Mouse (Mus musculus): ENCODE results near the gene Fanca. TPM values are rescaled to one million over a fixed set of nuclear protein-coding genes. Genes with fewer than 3 reads are reported as not detected.

Gene Fanca
- total and polyA plus RNA-seq, 3 experiments = 21.9 to 57.8 (median 39.2) TPM

DNA sequence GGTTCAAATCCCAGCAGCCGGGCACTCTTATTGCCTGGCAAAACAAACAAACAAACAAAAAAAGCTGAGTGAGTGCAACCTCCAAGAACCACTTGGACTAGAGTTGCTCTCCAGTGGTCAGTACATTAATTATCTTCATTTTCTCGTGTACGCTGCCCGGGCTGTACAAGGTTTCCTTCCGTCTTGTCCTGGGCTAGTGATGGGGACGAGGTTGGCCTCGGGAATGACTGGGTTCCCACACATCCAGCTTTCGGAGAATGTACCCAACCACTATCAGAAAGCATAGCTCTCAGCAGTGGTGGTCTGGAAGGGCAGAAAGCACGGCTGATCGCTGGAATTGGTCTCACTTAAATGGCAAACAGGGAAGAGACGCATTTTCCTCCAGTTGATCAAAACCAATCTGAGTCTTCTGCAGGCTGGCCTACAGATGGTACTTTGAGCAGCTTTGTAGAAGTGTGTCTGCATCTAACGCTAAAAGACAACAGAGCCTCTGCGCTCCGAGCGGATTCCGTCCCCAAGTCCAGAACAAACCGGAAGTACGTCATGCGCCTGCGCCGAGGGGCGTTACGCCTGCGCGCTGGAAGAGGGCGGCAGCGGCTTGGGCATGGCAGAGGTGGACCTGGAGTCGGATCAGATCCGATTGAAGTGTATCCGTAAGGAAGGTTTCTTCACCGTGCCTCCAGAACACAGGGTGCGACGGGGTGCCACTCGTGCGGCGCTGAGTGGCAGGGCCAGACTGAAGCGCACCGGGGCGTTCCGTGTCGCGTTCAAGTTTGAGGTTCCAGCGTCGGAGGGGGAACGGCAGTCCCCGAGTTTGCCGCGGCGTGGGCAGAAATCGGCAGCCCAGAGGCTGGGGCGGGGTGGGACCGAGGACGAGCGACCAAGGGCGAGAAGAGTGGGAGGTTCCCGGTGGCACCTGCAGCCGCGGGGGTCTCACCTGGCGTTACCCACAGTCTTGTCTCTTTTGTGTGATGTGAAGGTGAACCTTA is 93.8 kb downstream of the Fanca start, which contains the start of gene Cdk10 (continued):
- no peak for TF ChIP-seq RCOR1 (conservative IDR thresholded peaks at IDR 0.05; ENCODE audit: low read depth, low read length)

DNA sequence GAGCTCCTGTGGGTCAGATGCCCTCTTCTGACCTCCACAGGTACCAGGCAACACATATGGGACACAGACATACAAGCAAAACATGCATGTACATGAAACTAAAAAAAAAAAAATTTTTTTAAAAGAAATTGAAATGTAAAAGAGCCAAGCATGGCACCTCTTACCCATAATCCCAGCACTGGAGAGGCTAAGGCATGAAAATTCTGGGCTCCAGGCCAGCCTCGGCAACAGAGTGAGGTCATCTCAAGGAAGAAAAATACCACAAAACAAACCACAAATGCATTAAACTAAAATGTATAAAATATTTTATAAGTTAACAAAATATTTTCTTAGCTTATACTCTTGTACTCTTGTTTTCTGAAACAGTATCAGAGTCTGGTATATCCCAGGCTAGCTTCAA is 97.5 kb downstream of the Fanca start:
- DNase-seq (ENCODE audit: extremely low read depth) = no peak
- no peak overlapping the region for H3K4me2 ChIP-seq (ENCODE audit: insufficient read depth, low read depth, poor library complexity, severe bottlenecking)
- H3K79me2 ChIP-seq (replicated peaks; ENCODE audit: control insufficient read depth, extremely low read depth, insufficient read depth, poor library complexity, severe bottlenecking) = no peaks in the 10 kb centered on the region
- in situ Hi-C loops (cut with MboI; ENCODE audit: low pct_ligation_motif_present, low pct_unique_long_range_greater_than_20kb, low sequenced_read_pairs) (no loop called here), dilution Hi-C loops (cut with MboI; ENCODE audit: extremely low pct_ligation_motif_present, extremely low pct_unique_long_range_greater_than_20kb, low sequenced_read_pairs) (no loop called here)
- H3K27me3 ChIP-seq (replicated peaks) = no peaks in the 10 kb centered on the region
- H3K9ac ChIP-seq (ENCODE audit: insufficient read depth, low read depth) = no peak overlapping the region
- H3K36me3 ChIP-seq (replicated peaks in 1 of 2; ENCODE audit: control insufficient read depth in 1 of 2, insufficient read depth in 1 of 2, low read length in 1 of 2) = peaks cover 0 to 1% of the 10 kb centered on the region in 2 experiments
- H3K9me3 ChIP-seq (replicated peaks; ENCODE audit: low read length) = no peaks in the 10 kb centered on the region
- H3K4me1 ChIP-seq (ENCODE audit: control insufficient read depth in 1 of 2, insufficient read depth in 2 of 2) = peaks cover 0 to 15% of the 10 kb centered on the region in 2 experiments; a peak in 2 of 4 replicates
- H3K27ac ChIP-seq (ENCODE audit: insufficient read depth, low read depth) = no peak overlapping the region
- no peak overlapping the region for H3K4me3 ChIP-seq (replicated peaks in 1 of 3; ENCODE audit: low read depth in 2 of 3, low read length in 2 of 3, poor library complexity in 1 of 3)
- TF ChIP-seq JUN (IDR thresholded peaks at IDR 0.05; ENCODE audit: insufficient read depth, low read depth, low read length) (no peak), HCFC1 (IDR thresholded peaks at IDR 0.05; ENCODE audit: low read depth, low read length) (no peak), GABPA (IDR thresholded peaks at IDR 0.05; ENCODE audit: insufficient replicate concordance, low read depth, low read length) (no peak), MYC (IDR thresholded peaks at IDR 0.05; ENCODE audit: low read depth, low read length) (no peak), RAD21 (IDR thresholded peaks at IDR 0.05; ENCODE audit: low read depth, low read length) (no peak), ETS1 (conservative IDR thresholded peaks at IDR 0.05; ENCODE audit: low read depth, low read length) (no peak), NRF1 (IDR thresholded peaks at IDR 0.05; ENCODE audit: low read depth, low read length) (no peak)

Other genes with a start within 250 kb of the Fanca start
- 3,361 and 3,721 TPM in 2 replicates for gene Rpl13, start 216.2 kb downstream of the Fanca start, total RNA-seq (2012; rRNA removed)
- gene Rpl13, start 216.2 kb downstream of the Fanca start, total RNA-seq (2014; rRNA removed) = 2,646 and 2,709 TPM in 2 replicates
- gene Rpl13, start 216.2 kb downstream of the Fanca start, polyA plus RNA-seq (2012; ENCODE audit: insufficient read length, low read depth) = 973 and 1,610 TPM in 2 replicates
- gene Cpne7, start 201.2 kb downstream of the Fanca start, total RNA-seq (2012; rRNA removed) = 0.08 TPM in 1 of 2 replicates, not detected in the other
- gene Cpne7, start 201.2 kb downstream of the Fanca start, total RNA-seq (2014; rRNA removed) = not detected in 2 replicates
- gene Cpne7, start 201.2 kb downstream of the Fanca start, polyA plus RNA-seq (2012; ENCODE audit: insufficient read length, low read depth) = not detected in 2 replicates
- 0.25 and 0.68 TPM in 2 replicates for gene Sult5a1, start 160.3 kb downstream of the Fanca start, total RNA-seq (2012; rRNA removed)
- not detected in 2 replicates for gene Sult5a1, start 160.3 kb downstream of the Fanca start, total RNA-seq (2014; rRNA removed)
- gene Sult5a1, start 160.3 kb downstream of the Fanca start, polyA plus RNA-seq (2012; ENCODE audit: insufficient read length, low read depth) = not detected in 2 replicates
- gene Dpep1, start 132.3 kb downstream of the Fanca start, total RNA-seq (2012; rRNA removed) = not detected in 2 replicates
- gene Dpep1, start 132.3 kb downstream of the Fanca start, total RNA-seq (2014; rRNA removed) = not detected in 2 replicates
- not detected in 2 replicates for gene Dpep1, start 132.3 kb downstream of the Fanca start, polyA plus RNA-seq (2012; ENCODE audit: insufficient read length, low read depth)
- gene Chmp1a, start 105.8 kb downstream of the Fanca start, total RNA-seq (2012; rRNA removed) = 69.5 and 103 TPM in 2 replicates
- 80.8 and 83.2 TPM in 2 replicates for gene Chmp1a, start 105.8 kb downstream of the Fanca start, total RNA-seq (2014; rRNA removed)
- gene Chmp1a, start 105.8 kb downstream of the Fanca start, polyA plus RNA-seq (2012; ENCODE audit: insufficient read length, low read depth) = 67.0 and 67.5 TPM in 2 replicates
- gene Spata33, start 105.7 kb downstream of the Fanca start, total RNA-seq (2012; rRNA removed) = 0.38 and 0.46 TPM in 2 replicates
- 0.35 and 0.36 TPM in 2 replicates for gene Spata33, start 105.7 kb downstream of the Fanca start, total RNA-seq (2014; rRNA removed)
- 0.41 and 0.44 TPM in 2 replicates for gene Spata33, start 105.7 kb downstream of the Fanca start, polyA plus RNA-seq (2012; ENCODE audit: insufficient read length, low read depth)
- 33.7 and 35.7 TPM in 2 replicates for gene Cdk10, start 93.7 kb downstream of the Fanca start, total RNA-seq (2012; rRNA removed)
- 24.8 and 28.6 TPM in 2 replicates for gene Cdk10, start 93.7 kb downstream of the Fanca start, total RNA-seq (2014; rRNA removed)
- gene Cdk10, start 93.7 kb downstream of the Fanca start, polyA plus RNA-seq (2012; ENCODE audit: insufficient read length, low read depth) = 33.9 and 38.0 TPM in 2 replicates
- gene Spata2l, start 82.3 kb downstream of the Fanca start, total RNA-seq (2012; rRNA removed) = 2.1 and 2.3 TPM in 2 replicates
- gene Spata2l, start 82.3 kb downstream of the Fanca start, total RNA-seq (2014; rRNA removed) = 0.63 and 0.95 TPM in 2 replicates
- 1.4 and 1.9 TPM in 2 replicates for gene Spata2l, start 82.3 kb downstream of the Fanca start, polyA plus RNA-seq (2012; ENCODE audit: insufficient read length, low read depth)
- gene Zfp276, start 64.4 kb downstream of the Fanca start, total RNA-seq (2012; rRNA removed) = 9.6 and 10.2 TPM in 2 replicates
- gene Zfp276, start 64.4 kb downstream of the Fanca start, total RNA-seq (2014; rRNA removed) = 5.5 and 5.9 TPM in 2 replicates
- 8.7 and 9.2 TPM in 2 replicates for gene Zfp276, start 64.4 kb downstream of the Fanca start, polyA plus RNA-seq (2012; ENCODE audit: insufficient read length, low read depth)
- gene Vps9d1, start 64.2 kb downstream of the Fanca start, total RNA-seq (2012; rRNA removed) = 5.2 and 5.5 TPM in 2 replicates
- gene Vps9d1, start 64.2 kb downstream of the Fanca start, total RNA-seq (2014; rRNA removed) = 2.8 and 3.1 TPM in 2 replicates
- 6.3 and 9.7 TPM in 2 replicates for gene Vps9d1, start 64.2 kb downstream of the Fanca start, polyA plus RNA-seq (2012; ENCODE audit: insufficient read length, low read depth)
- 2.3 and 2.9 TPM in 2 replicates for gene Spire2, start 14.1 kb upstream of the Fanca start, total RNA-seq (2012; rRNA removed)
- gene Spire2, start 14.1 kb upstream of the Fanca start, total RNA-seq (2014; rRNA removed) = 0.96 and 1.1 TPM in 2 replicates
- gene Spire2, start 14.1 kb upstream of the Fanca start, polyA plus RNA-seq (2012; ENCODE audit: insufficient read length, low read depth) = 2.3 and 2.6 TPM in 2 replicates
- gene Tcf25, start 55.2 kb upstream of the Fanca start, total RNA-seq (2012; rRNA removed) = 142 and 168 TPM in 2 replicates
- 204 and 207 TPM in 2 replicates for gene Tcf25, start 55.2 kb upstream of the Fanca start, total RNA-seq (2014; rRNA removed)
- gene Tcf25, start 55.2 kb upstream of the Fanca start, polyA plus RNA-seq (2012; ENCODE audit: insufficient read length, low read depth) = 393 and 396 TPM in 2 replicates
- gene Mc1r, start 88.5 kb upstream of the Fanca start, total RNA-seq (2012; rRNA removed) = 0.04 TPM in 1 of 2 replicates, not detected in the other
- not detected in 2 replicates for gene Mc1r, start 88.5 kb upstream of the Fanca start, total RNA-seq (2014; rRNA removed)
- gene Mc1r, start 88.5 kb upstream of the Fanca start, polyA plus RNA-seq (2012; ENCODE audit: insufficient read length, low read depth) = 0.07 TPM in 1 of 2 replicates, not detected in the other
- 1.8 and 3.1 TPM in 2 replicates for gene Tubb3, start 92.8 kb upstream of the Fanca start, total RNA-seq (2012; rRNA removed)
- 1.3 and 2.2 TPM in 2 replicates for gene Tubb3, start 92.8 kb upstream of the Fanca start, total RNA-seq (2014; rRNA removed)
- gene Tubb3, start 92.8 kb upstream of the Fanca start, polyA plus RNA-seq (2012; ENCODE audit: insufficient read length, low read depth) = 1.8 and 2.6 TPM in 2 replicates
- gene Def8, start 105.0 kb upstream of the Fanca start, total RNA-seq (2012; rRNA removed) = 19.9 and 20.9 TPM in 2 replicates
- 16.8 and 17.9 TPM in 2 replicates for gene Def8, start 105.0 kb upstream of the Fanca start, total RNA-seq (2014; rRNA removed)
- gene Def8, start 105.0 kb upstream of the Fanca start, polyA plus RNA-seq (2012; ENCODE audit: insufficient read length, low read depth) = 22.4 and 23.3 TPM in 2 replicates
- 36.0 and 36.2 TPM in 2 replicates for gene Afg3l1, start 159.3 kb upstream of the Fanca start, total RNA-seq (2012; rRNA removed)
- 16.4 and 20.3 TPM in 2 replicates for gene Afg3l1, start 159.3 kb upstream of the Fanca start, total RNA-seq (2014; rRNA removed)
- 47.6 and 48.0 TPM in 2 replicates for gene Afg3l1, start 159.3 kb upstream of the Fanca start, polyA plus RNA-seq (2012; ENCODE audit: insufficient read length, low read depth)
- 0.38 and 0.55 TPM in 2 replicates for gene Dbndd1, start 196.9 kb upstream of the Fanca start, total RNA-seq (2012; rRNA removed)
- not detected in 2 replicates for gene Dbndd1, start 196.9 kb upstream of the Fanca start, total RNA-seq (2014; rRNA removed)
- gene Dbndd1, start 196.9 kb upstream of the Fanca start, polyA plus RNA-seq (2012; ENCODE audit: insufficient read length, low read depth) = 2.1 and 2.5 TPM in 2 replicates
- gene Gas8, start 200.3 kb upstream of the Fanca start, total RNA-seq (2012; rRNA removed) = 15.2 and 18.5 TPM in 2 replicates
- gene Gas8, start 200.3 kb upstream of the Fanca start, total RNA-seq (2014; rRNA removed) = 6.0 and 8.3 TPM in 2 replicates
- 22.0 and 28.7 TPM in 2 replicates for gene Gas8, start 200.3 kb upstream of the Fanca start, polyA plus RNA-seq (2012; ENCODE audit: insufficient read length, low read depth)